Mouse (Mus musculus) erythroblast, embryonic 14.5 days (primary cell): ENCODE results near the gene Adarb1. TPM values are rescaled to one million over a fixed set of nuclear protein-coding genes. Genes with fewer than 3 reads are reported as not detected.

Experiments
- H3K27me3 ChIP-seq: 2 replicates; pipeline ENCODE4 v1.6.1; 2012; ENCODE audit warnings: inconsistent platforms; ENCODE audit not compliant: control insufficient read depth
- H3K36me3 ChIP-seq: 2 replicates; pipeline ENCODE4 v1.6.1; 2012; ENCODE audit warnings: mild to moderate bottlenecking, inconsistent platforms; ENCODE audit not compliant: control insufficient read depth
- H3K4me1 ChIP-seq: 2 replicates; pipeline ENCODE4 v1.6.1; 2012; ENCODE audit warnings: inconsistent platforms; ENCODE audit not compliant: control insufficient read depth
- H3K4me3 ChIP-seq: replicated peaks from 2 replicates; pipeline ENCODE3; 2012; ENCODE audit warnings: moderate library complexity, mild to moderate bottlenecking, inconsistent platforms
- H3K9me3 ChIP-seq: 2 replicates; pipeline ENCODE4 v1.6.1; 2012; ENCODE audit warnings: low read length, inconsistent platforms, mixed read lengths; ENCODE audit not compliant: control insufficient read depth
- GATA1 ChIP-seq: IDR thresholded peaks from 2 replicates; pipeline ENCODE4 v1.6.1; 2012; ENCODE audit warnings: low read length, inconsistent platforms, mixed read lengths
- TAL1 ChIP-seq: IDR thresholded peaks from 3 replicates; pipeline ENCODE4 v1.6.1; 2012; ENCODE audit warnings: low read length, inconsistent platforms, mixed read lengths
- polyA plus RNA-seq: library from polyadenylated mRNA; stranded (reverse); fragments of >175 nt; gene quantifications from 2 replicates; pipeline ENCODE4 v1.2.3, GENCODE M21; 2012

Gene Adarb1
- polyA plus RNA-seq, 1 experiment = not detected

DNA sequence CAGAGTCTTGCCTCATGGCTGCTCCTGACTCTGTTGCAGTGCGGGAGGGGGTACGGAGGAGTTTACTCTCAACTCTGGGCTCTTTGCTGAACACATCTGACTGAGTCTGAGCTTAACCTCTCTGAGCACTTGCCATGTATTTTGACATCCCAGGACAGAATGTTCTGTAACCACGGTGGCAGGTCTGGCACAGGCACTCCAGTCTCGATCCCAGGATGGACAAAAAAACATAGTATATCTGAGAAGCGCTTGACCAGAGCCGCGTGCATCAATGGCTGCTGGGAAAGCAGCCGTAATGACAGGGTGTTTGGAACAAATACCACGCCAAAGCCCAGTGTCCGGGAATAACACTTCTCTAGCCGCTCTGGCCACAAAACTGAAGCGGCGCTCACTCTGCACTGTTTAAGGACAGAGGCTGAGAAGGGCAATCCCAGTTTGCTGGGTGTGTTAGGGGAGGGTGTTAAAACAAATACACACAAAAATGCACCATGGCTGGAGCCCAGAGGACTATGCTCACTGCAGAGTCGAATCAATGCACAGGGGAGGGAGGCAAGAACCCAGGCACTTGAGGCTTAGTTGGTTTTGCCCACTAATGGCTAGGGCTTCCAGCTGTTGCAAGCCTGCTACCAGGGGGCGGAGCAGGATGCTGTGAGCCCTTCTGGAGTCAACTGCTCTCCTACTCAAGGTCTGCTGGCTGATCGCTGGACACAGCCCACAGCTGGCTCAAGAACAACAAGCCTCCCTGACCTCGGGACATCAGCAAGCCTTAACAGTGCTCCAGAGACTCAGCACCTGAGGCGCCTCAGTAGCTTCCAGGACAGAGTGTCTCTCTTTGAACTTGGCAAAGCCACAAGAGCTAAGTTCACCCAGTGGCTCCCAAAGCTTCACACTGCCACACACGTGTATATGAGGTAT lies 23.0 kb upstream of the Adarb1 start:
- no peaks in the 10 kb centered on the region for H3K36me3 ChIP-seq
- no peaks in the 10 kb centered on the region for H3K27me3 ChIP-seq
- no peak for TF ChIP-seq TAL1
- no peak for TF ChIP-seq GATA1
- no peak overlapping the region for H3K4me3 ChIP-seq
- no peaks in the 10 kb centered on the region for H3K4me1 ChIP-seq
- 0 out of 2 replicates have a peak, but pooled peaks cover 2% of the 10 kb centered on the region for H3K9me3 ChIP-seq

DNA sequence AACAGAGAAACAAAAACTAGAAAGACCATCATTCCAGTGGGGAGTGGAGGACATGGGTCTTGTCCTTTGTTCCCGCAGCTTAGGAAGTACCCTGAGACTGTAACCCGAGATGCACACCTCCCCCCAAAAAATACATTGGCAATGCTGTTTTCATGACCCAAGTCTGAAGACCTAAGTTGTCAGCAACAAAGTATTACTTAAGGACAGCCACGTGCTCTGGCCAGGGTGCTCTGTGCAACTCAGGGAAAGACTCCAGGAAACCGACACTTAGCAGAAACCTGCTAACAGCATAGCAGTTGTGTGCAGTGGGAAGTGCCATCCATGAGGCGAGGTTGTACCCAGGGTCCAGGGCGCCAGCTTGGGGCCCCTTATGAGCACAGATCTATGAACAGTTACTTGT lies 22.2 kb upstream of the Adarb1 start:
- Histone ChIP-seq H3K4me1 (no peaks in the 10 kb centered on the region), H3K27me3 (no peaks in the 10 kb centered on the region), H3K9me3 (0 out of 2 replicates have a peak, but pooled peaks cover 2% of the 10 kb centered on the region), H3K36me3 (no peaks in the 10 kb centered on the region), H3K4me3 (no peak overlapping the region)
- TF ChIP-seq TAL1 (no peak), GATA1 (no peak)

DNA sequence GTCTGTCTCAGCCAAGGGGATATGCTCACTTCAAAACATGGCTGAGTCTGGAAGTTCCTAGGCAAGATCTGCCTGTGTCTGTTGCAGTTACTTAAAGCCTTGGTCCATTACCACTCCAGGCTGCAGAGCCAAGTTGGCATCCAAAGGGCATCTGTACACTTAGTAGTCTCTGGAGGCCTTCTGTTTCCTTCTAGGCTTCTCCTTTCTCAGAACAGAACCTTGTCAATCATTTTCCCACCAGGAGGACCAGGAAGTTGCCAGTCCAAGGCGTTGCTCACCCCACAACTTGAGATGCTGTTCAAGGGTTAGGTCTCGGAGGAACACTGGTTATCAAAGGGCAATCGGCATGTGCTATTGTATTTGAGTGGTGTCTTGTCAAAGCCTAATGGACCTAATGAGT lies 21.0 kb upstream of the Adarb1 start:
- no peaks in the 10 kb centered on the region for H3K9me3 ChIP-seq
- no peak overlapping the region for H3K4me3 ChIP-seq
- peaks cover 3% of the 10 kb centered on the region; the same call in 1 of the 2 replicates for H3K27me3 ChIP-seq
- TF ChIP-seq GATA1 = no peak
- TF ChIP-seq TAL1 = no peak
- peaks cover 2% of the 10 kb centered on the region; the same call in 1 of the 2 replicates for H3K4me1 ChIP-seq
- no peaks in the 10 kb centered on the region for H3K36me3 ChIP-seq

DNA sequence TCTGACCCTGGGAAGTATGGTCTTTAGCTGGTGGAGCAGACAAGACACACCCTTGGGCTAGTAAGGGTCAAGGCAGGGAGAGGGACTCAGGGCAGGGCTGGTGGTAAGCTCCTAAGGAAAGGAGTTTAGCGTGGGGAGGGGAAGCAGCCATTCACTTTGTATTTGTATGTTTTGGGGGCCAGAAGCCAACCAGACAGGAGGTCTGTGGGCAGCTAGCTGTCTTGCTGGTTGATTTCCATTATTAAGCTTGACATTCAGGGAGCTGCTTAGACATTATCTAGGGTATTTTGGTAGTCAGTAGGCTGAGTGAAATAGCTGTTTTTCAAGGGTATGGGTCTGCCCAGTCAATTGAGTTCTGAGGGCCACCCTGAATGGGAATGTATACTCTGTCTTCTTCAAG lies 20.0 kb upstream of the Adarb1 start:
- Histone ChIP-seq H3K27me3 (peaks cover 3% of the 10 kb centered on the region; the same call in 1 of the 2 replicates), H3K4me3 (no peak overlapping the region), H3K9me3 (no peaks in the 10 kb centered on the region), H3K36me3 (no peaks in the 10 kb centered on the region), H3K4me1 (peaks cover 2% of the 10 kb centered on the region; the same call in 1 of the 2 replicates)
- TF ChIP-seq TAL1 (no peak), GATA1 (no peak)

DNA sequence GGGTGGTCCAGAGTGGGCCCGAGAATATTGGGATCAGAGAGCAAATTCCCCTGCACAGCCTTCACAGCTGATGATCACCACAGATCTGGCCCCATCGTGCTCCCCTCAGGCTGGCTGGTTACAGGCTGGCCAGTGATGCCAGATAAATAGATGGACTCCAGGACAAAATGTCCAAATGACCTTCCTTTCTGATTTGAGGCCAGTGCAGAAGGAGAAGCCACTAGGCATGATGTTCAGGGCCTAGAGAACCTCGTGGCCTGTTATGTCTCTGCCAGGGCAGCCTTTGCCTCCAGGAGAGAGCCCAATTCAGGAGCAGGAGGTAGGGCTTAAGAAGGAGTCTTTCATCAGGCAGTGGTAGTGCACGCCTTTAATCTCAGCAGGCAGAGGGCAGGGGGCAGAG lies 17.3 kb upstream of the Adarb1 start:
- TF ChIP-seq TAL1 = no peak
- no peak for TF ChIP-seq GATA1
- H3K36me3 ChIP-seq = no peaks in the 10 kb centered on the region
- H3K4me1 ChIP-seq = peaks cover 2% of the 10 kb centered on the region; the same call in 1 of the 2 replicates
- peaks cover 3% of the 10 kb centered on the region; the same call in 1 of the 2 replicates for H3K27me3 ChIP-seq
- H3K9me3 ChIP-seq = no peaks in the 10 kb centered on the region
- no peak overlapping the region for H3K4me3 ChIP-seq

DNA sequence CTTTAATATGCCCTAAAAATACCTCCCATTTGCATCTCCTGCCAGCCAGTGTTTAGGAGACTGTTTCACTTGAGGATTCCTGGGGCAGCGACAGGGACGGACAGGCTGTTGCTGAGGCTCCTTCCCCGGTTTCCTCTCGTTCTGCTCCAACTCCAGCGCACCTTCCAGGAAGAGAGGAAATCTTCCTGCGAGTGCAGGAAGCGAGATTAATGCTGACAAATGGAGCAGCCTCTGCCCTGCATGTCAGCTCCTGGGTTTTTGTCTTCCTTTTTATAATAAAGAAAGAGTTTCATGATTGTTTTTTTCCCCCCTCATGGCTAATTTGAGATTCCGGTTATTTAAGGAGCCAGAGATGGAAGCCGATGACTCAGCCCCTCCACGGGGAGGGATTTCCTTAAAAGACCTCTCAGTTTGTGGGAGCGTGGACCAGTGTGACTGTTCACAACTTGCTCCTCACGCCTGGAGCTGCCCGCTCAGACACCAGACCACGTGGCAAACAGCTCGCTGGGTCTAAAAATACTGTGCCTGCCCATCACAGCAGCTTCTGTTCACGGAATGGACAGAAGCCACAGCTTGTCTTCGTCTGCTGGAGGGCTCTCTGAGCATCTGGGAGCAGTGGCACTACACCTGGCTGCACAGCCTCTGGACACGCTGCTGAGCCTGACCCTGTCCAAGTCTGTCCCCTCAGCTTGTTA lies 16.5 kb upstream of the Adarb1 start:
- no peak for TF ChIP-seq GATA1
- TF ChIP-seq TAL1 = no peak
- Histone ChIP-seq H3K4me1 (peaks cover 2% of the 10 kb centered on the region; the same call in 1 of the 2 replicates), H3K27me3 (peaks cover 3% of the 10 kb centered on the region; the same call in 1 of the 2 replicates), H3K36me3 (no peaks in the 10 kb centered on the region), H3K4me3 (no peak overlapping the region), H3K9me3 (no peaks in the 10 kb centered on the region)

DNA sequence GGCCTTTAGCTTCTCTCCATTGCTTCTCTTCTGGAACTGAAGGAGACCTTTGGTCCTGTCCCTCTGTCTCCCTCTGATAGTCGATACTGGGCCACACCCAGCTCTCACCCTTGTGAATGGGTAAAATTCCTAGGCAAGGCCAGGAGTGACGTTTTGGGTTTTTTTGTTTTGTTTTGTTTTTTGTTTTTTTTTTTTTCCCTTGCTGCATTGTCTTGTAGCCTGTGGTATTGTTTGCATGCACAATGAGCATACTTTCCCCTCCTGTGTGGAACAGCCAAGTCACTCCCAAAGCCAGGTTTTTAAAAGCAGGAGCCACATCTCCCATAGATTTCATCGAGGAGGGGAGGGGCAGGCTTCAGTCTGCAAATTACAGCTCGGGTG lies 16.0 kb upstream of the Adarb1 start:
- peaks cover 3% of the 10 kb centered on the region; the same call in 1 of the 2 replicates for H3K27me3 ChIP-seq
- H3K4me3 ChIP-seq = no peak overlapping the region
- no peaks in the 10 kb centered on the region for H3K9me3 ChIP-seq
- H3K36me3 ChIP-seq = no peaks in the 10 kb centered on the region
- TF ChIP-seq TAL1 (no peak), GATA1 (no peak)
- H3K4me1 ChIP-seq = peaks cover 2% of the 10 kb centered on the region; the same call in 1 of the 2 replicates

DNA sequence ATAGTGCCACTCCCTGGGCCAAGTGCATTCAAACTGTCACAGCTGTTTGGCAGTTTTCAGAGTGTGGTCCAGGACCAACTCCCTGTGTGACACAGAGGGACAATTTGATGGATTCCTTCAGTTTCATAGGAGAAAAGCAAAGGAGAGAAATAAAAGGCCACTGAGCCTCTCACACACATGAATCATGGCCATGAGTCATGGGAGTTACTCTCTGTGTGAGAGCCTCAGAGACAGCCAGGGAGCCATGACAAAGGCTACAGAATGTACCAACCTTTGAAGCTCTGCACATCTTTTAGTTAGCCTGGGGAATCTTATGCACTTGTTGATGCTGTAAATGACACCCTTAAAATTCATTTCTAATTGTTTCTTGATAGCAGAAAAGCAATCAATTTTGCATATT lies 12.7 kb upstream of the Adarb1 start:
- Histone ChIP-seq H3K36me3 (no peaks in the 10 kb centered on the region), H3K4me3 (no peak overlapping the region), H3K27me3 (peaks cover 3% of the 10 kb centered on the region; the same call in 1 of the 2 replicates), H3K4me1 (peaks cover 2% of the 10 kb centered on the region; the same call in 1 of the 2 replicates), H3K9me3 (no peaks in the 10 kb centered on the region)
- TF ChIP-seq TAL1 (no peak), GATA1 (no peak)

DNA sequence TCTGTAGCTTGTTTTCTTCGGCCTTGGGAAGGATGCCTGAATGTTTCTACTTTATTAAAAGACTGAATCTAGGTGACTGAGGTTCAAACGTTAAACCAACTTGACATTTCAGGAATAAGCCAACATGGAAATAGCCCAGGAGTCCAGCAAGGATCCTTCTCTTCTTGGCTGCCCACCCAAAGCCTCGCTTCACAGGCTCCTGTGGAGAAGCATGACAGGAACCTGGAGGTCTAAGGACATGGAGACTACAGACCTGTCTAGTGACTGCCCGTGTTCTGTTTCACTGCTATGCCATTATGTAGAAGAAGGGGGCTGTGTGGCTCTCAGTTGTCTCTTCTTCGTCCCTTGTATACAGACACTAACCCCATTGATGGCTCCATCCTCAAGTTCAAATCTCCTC lies 11.9 kb upstream of the Adarb1 start:
- H3K36me3 ChIP-seq = no peaks in the 10 kb centered on the region
- H3K4me3 ChIP-seq = no peak overlapping the region
- H3K27me3 ChIP-seq = peaks cover 2% of the 10 kb centered on the region; the same call in 1 of the 2 replicates
- H3K9me3 ChIP-seq = no peaks in the 10 kb centered on the region
- TF ChIP-seq TAL1 (no peak), GATA1 (no peak)
- peaks cover 2% of the 10 kb centered on the region; the same call in 1 of the 2 replicates for H3K4me1 ChIP-seq
